Mouse (Mus musculus) lung, postnatal 0 days (tissue): ENCODE measurements around the gene Hist2h2aa2. TPM values are rescaled to one million over a fixed set of nuclear protein-coding genes. Genes with fewer than 3 reads are reported as not detected.
A peak's percentile ranks its signal among the peaks of the same experiment; 100 is the strongest.

Source experiments
- ATAC-seq: fragments of 200-750 bp; cut with Nextera tagmentation; 2 replicates; pipeline ENCODE4 v1.8.0; 2017; ENCODE audit warnings: moderate library complexity
- DNase-seq: peaks from one replicate; pipeline ENCODE4 v3.0.0-alpha.2; 2016; ENCODE audit warnings: low spot score
- H3K27ac ChIP-seq: fragments of 300-500 bp; sonication (generic); 2 replicates; pipeline ENCODE4 v1.5.1; 2014; ENCODE audit warnings: antibody characterized with exemption, mild to moderate bottlenecking, low read length, mixed read lengths
- H3K27me3 ChIP-seq: fragments of 300-500 bp; sonication (generic); replicated peaks from 2 replicates; pipeline ENCODE4 v1.6.1; 2014; ENCODE audit warnings: low read length, mixed read lengths; ENCODE audit not compliant: insufficient read depth
- H3K36me3 ChIP-seq: fragments of 300-500 bp; sonication (generic); 2 replicates; pipeline ENCODE4 v1.6.1; 2014; ENCODE audit warnings: low read length, mixed read lengths; ENCODE audit not compliant: insufficient read depth
- H3K4me1 ChIP-seq: fragments of 300-500 bp; sonication (generic); 2 replicates; pipeline ENCODE4 v1.6.1; 2014; ENCODE audit warnings: antibody characterized with exemption, low read depth, low read length, mixed read lengths; ENCODE audit not compliant: insufficient read depth
- H3K4me2 ChIP-seq: fragments of 300-500 bp; sonication (generic); replicated peaks from 2 replicates; pipeline ENCODE4 v1.6.1; 2014; ENCODE audit warnings: low read depth, mild to moderate bottlenecking, low read length, moderate library complexity, mixed read lengths
- H3K4me3 ChIP-seq: fragments of 300-500 bp; sonication (generic); 2 replicates; pipeline ENCODE4 v1.5.1; 2014; ENCODE audit warnings: low read depth, low read length
- H3K9ac ChIP-seq: fragments of 300-500 bp; sonication (generic); replicated peaks from 2 replicates; pipeline ENCODE4 v1.6.1; 2014; ENCODE audit warnings: low read depth, mild to moderate bottlenecking
- H3K9me3 ChIP-seq: fragments of 300-500 bp; sonication (generic); 2 replicates; pipeline ENCODE4 v1.6.1; 2016; ENCODE audit warnings: low read length, mixed read lengths
- CTCF ChIP-seq: IDR thresholded peaks from 2 replicates; pipeline ENCODE4 v1.5.1; 2016; ENCODE audit warnings: antibody characterized with exemption, mild to moderate bottlenecking
- EP300 ChIP-seq: IDR thresholded peaks from 2 replicates; pipeline ENCODE4 v1.6.1; 2016; ENCODE audit warnings: antibody characterized with exemption, mild to moderate bottlenecking, control low read depth
- WGBS: fragments of 180-500 bp; shearing (Covaris S2); extraction: QIAGEN DNeasy Blood & Tissue Kit; methylation state at CpG from one replicate; pipeline ENCODE4 v1.1.7; 2014; 5-methylcytosine and 5-hydroxymethylcytosine counted together
- polyA plus RNA-seq: library from polyadenylated mRNA; unstranded; fragments of >200 nt; fragmentation: Nextera tagmentation; extraction: Ambion mirVana; gene quantifications from 2 replicates; pipeline ENCODE4 v1.2.1, GENCODE M21; 2015

Gene Hist2h2aa2
- polyA plus RNA-seq, 1 experiment from 2014 or later: 196 TPM

DNA sequence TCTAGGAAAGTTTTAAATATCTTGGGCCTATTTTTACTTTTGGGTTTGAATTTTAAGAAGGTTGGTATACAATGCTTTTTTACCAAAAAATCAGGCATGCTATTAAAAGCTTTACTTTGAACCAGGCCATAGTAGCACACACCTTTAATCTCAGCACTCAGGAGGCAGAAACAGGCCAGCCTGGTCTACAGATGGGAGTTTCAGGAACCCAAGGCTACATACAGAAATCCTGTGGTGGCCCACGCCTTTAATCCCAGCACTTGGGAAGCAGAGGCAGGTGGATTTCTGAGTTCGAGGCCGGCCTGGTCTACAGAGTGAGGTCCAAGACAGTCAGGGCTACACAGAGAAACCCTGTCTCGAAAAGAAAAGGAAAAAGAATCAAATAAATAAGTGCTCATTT is 27.5 kb upstream of the Hist2h2aa2 start:
- WGBS: 68% methylated on average over 4 of the region's 4 CpGs
- Histone ChIP-seq H3K27me3 (no peaks in the 10 kb centered on the region), H3K36me3 (no peaks in the 10 kb centered on the region), H3K4me3 (no peak overlapping the region; the same call in 1 of the 2 replicates), H3K4me1 (no peaks in the 10 kb centered on the region; the same call in 1 of the 2 replicates), H3K9ac (no peak overlapping the region), H3K27ac (peak overlapping the region; percentile 74; the same call in 1 of the 2 replicates), H3K4me2 (peak overlapping the region; percentile 87; the same call in 1 of the 2 replicates), H3K9me3 (no peaks in the 10 kb centered on the region)
- TF ChIP-seq EP300: no peak
- TF ChIP-seq CTCF: no peak
- no peak for ATAC-seq
- DNase-seq: no peak

- Histone ChIP-seq H3K27me3 (no peaks in the 10 kb centered on the region), H3K36me3 (no peaks in the 10 kb centered on the region), H3K4me2 (no peak overlapping the region), H3K9me3 (no peaks in the 10 kb centered on the region), H3K27ac (no peak overlapping the region), H3K4me1 (peaks cover 6% of the 10 kb centered on the region; the same call in 1 of the 2 replicates), H3K4me3 (no peak overlapping the region), H3K9ac (no peak overlapping the region)
- DNase-seq: no peak
- TF ChIP-seq EP300 (no peak), CTCF (no peak)
- no peak for ATAC-seq
- 81% methylated on average over 8 of the region's 8 CpGs for WGBS
Observed at GRCm38 (mm10) chr3:96266132-96266710, 26.1 kb upstream of the Hist2h2aa2 start.

DNA sequence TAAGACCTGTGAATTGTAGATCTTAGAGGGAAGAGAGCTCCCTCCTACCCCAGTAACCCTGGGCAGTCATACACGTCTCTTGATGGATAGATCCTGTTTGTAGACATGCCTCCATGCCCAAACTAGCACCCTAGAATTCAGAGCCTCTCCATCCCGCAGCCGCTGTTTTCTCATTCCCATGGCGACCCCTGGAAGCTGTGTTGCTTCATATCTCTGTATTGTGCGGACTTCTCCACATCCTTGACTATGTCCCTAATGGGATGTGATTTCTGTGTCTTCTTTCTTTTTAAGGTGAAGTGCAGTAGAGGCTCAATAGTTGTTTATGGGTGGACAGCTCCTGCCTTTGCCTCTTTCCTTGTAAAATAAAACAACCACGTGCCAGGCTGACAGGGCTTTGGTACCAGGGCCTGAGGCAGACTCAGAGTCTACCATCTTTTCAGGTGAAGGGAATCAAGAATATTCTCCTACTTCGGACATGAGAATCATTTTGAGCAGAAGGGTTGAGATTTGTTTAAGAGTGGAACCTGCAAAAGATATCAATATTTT is 24.4 kb upstream of the Hist2h2aa2 start:
- Histone ChIP-seq H3K4me1 (peaks cover 6% of the 10 kb centered on the region; the same call in 1 of the 2 replicates), H3K9ac (no peak overlapping the region), H3K4me3 (no peak overlapping the region; the same call in 1 of the 2 replicates), H3K9me3 (no peaks in the 10 kb centered on the region), H3K27me3 (no peaks in the 10 kb centered on the region), H3K27ac (peak overlapping the region; percentile 94), H3K4me2 (peak overlapping the region; percentile 62), H3K36me3 (no peaks in the 10 kb centered on the region)
- DNase-seq (no peak), ATAC-seq (no peak)
- WGBS: 65% methylated on average over 7 of the region's 7 CpGs
- TF ChIP-seq CTCF: no peak
- TF ChIP-seq EP300: no peak

- H3K4me1 ChIP-seq: peaks cover 6% of the 10 kb centered on the region; the same call in 1 of the 2 replicates
- ATAC-seq: peak; percentile 29
Observed at GRCm38 (mm10) chr3:96263558-96264403, 23.7 kb upstream of the Hist2h2aa2 start.

GRCm38 (mm10) chr3:96262979-96263550 is 23.0 kb upstream of the Hist2h2aa2 start, which contains the start of gene Hist2h4:
Gene Hist2h4 (minus strand): TSS chr3:96263311.
- Histone ChIP-seq H3K9me3 (no peaks in the 10 kb centered on the region), H3K36me3 (no peaks in the 10 kb centered on the region), H3K4me3 (peak within 1 kb of the TSS; percentile 56), H3K9ac (peak within 1 kb of the TSS; percentile 62), H3K4me2 (peak within 1 kb of the TSS; percentile 62), H3K27me3 (peaks cover 10% of the 10 kb centered on the region; the same call in 1 of the 2 replicates), H3K4me1 (peaks cover 6% of the 10 kb centered on the region; the same call in 1 of the 2 replicates), H3K27ac (peak within 1 kb of the TSS; percentile 94)
- WGBS: under 1% methylated on average over 40 of the region's 40 CpGs
- peak; percentile 83 for ATAC-seq
- TF ChIP-seq CTCF (peak; percentile 63), EP300 (peak; percentile 94)
- DNase-seq: peak; percentile 98

More at GRCm38 (mm10) chr3:96263558-96264403, 23.7 kb upstream of the Hist2h2aa2 start:
- H3K4me2 ChIP-seq: peak overlapping the region; percentile 62
- WGBS: 3% methylated on average over 27 of the region's 27 CpGs
- H3K27me3 ChIP-seq: peaks cover 4% of the 10 kb centered on the region; the same call in 1 of the 2 replicates
- no peaks in the 10 kb centered on the region for H3K36me3 ChIP-seq
- H3K9ac ChIP-seq: peak overlapping the region; percentile 62
- H3K4me3 ChIP-seq: peak overlapping the region; percentile 56
- TF ChIP-seq EP300: no peak
- no peak for TF ChIP-seq CTCF
- H3K9me3 ChIP-seq: no peaks in the 10 kb centered on the region
- H3K27ac ChIP-seq: peak overlapping the region; percentile 94
- no peak for DNase-seq
